Mouse (Mus musculus): ENCODE data around the gene Atpaf1. TPM values are rescaled to one million over a fixed set of nuclear protein-coding genes. Genes with fewer than 3 reads are reported as not detected.
A peak's percentile ranks its signal among the peaks of the same experiment; 100 is the strongest.

The Atpaf1 gene
- polyA plus RNA-seq, 1 experiment: 0.33 TPM

GRCm38 (mm10) chr4:115785511-115786034 lies 961 bp downstream of the Atpaf1 start:
- TF ChIP-seq GATA1 (IDR thresholded peaks at IDR 0.05; ENCODE audit: low read length) (no peak), TAL1 (IDR thresholded peaks at IDR 0.05; ENCODE audit: low read length) (no peak)
- H3K4me1 ChIP-seq (ENCODE audit: control insufficient read depth): peaks cover 27% of the 10 kb centered on the region

DNA sequence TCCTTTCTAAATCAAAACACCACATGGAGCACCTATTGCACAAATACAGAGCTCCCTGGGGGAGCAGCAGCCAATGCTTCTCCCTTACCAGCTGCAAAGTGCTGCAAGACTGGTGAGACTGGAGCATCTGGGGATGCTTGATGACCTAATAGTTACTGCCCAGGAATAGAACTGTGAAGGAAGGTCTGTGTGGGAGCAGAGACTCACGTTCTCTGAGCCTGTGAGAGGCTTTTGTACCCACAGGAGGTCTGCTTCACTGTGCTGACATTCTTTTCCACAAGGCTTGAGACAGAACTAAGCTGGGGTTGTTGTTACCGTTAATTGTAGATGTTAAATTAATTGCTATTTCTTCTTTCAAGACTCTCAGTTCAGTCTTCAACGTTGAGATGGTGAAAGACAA lies 6.3 kb downstream of the Atpaf1 start:
- H3K36me3 ChIP-seq (ENCODE audit: control insufficient read depth): peaks cover 62% of the 10 kb centered on the region
- peaks cover 2% of the 10 kb centered on the region for H3K4me1 ChIP-seq (ENCODE audit: control insufficient read depth)
- no peaks in the 10 kb centered on the region for H3K27me3 ChIP-seq (ENCODE audit: control insufficient read depth)
- TF ChIP-seq GATA1 (IDR thresholded peaks at IDR 0.05; ENCODE audit: low read length): no peak
- no peak for TF ChIP-seq TAL1 (IDR thresholded peaks at IDR 0.05; ENCODE audit: low read length)
- no peak overlapping the region for H3K4me3 ChIP-seq (replicated peaks)
- H3K9me3 ChIP-seq (ENCODE audit: control insufficient read depth, low read length): no peaks in the 10 kb centered on the region

More at GRCm38 (mm10) chr4:115785511-115786034, 961 bp downstream of the Atpaf1 start:
- Histone ChIP-seq H3K36me3 (ENCODE audit: control insufficient read depth) (peaks cover 26% of the 10 kb centered on the region), H3K9me3 (ENCODE audit: control insufficient read depth, low read length) (no peaks in the 10 kb centered on the region), H3K4me3 (replicated peaks) (peak overlapping the region; percentile 93), H3K27me3 (ENCODE audit: control insufficient read depth) (no peaks in the 10 kb centered on the region)

- H3K4me1 ChIP-seq (ENCODE audit: control insufficient read depth): no peaks in the 10 kb centered on the region
- TF ChIP-seq TAL1 (IDR thresholded peaks at IDR 0.05; ENCODE audit: low read length): no peak
- no peak for TF ChIP-seq GATA1 (IDR thresholded peaks at IDR 0.05; ENCODE audit: low read length)
- H3K36me3 ChIP-seq (ENCODE audit: control insufficient read depth): peaks cover 73% of the 10 kb centered on the region
- no peaks in the 10 kb centered on the region for H3K27me3 ChIP-seq (ENCODE audit: control insufficient read depth)
- H3K9me3 ChIP-seq (ENCODE audit: control insufficient read depth, low read length): no peaks in the 10 kb centered on the region
- no peak overlapping the region for H3K4me3 ChIP-seq (replicated peaks)
Measured at GRCm38 (mm10) chr4:115795360-115795759, 10.7 kb downstream of the Atpaf1 start.

GRCm38 (mm10) chr4:115799981-115800380 lies 15.4 kb downstream of the Atpaf1 start:
- Histone ChIP-seq H3K4me3 (replicated peaks) (no peak overlapping the region), H3K9me3 (ENCODE audit: control insufficient read depth, low read length) (no peaks in the 10 kb centered on the region), H3K4me1 (ENCODE audit: control insufficient read depth) (no peaks in the 10 kb centered on the region; the same call in 1 of the 2 replicates), H3K36me3 (ENCODE audit: control insufficient read depth) (peaks cover 59% of the 10 kb centered on the region), H3K27me3 (ENCODE audit: control insufficient read depth) (no peaks in the 10 kb centered on the region)
- TF ChIP-seq TAL1 (IDR thresholded peaks at IDR 0.05; ENCODE audit: low read length): no peak
- no peak for TF ChIP-seq GATA1 (IDR thresholded peaks at IDR 0.05; ENCODE audit: low read length)

- TF ChIP-seq GATA1 (IDR thresholded peaks at IDR 0.05; ENCODE audit: low read length): no peak
- TF ChIP-seq TAL1 (IDR thresholded peaks at IDR 0.05; ENCODE audit: low read length): no peak
- H3K36me3 ChIP-seq (ENCODE audit: control insufficient read depth): peaks cover 34% of the 10 kb centered on the region
- no peaks in the 10 kb centered on the region; the same call in 1 of the 2 replicates for H3K4me1 ChIP-seq (ENCODE audit: control insufficient read depth)
- no peak overlapping the region for H3K4me3 ChIP-seq (replicated peaks)
- H3K9me3 ChIP-seq (ENCODE audit: control insufficient read depth, low read length): no peaks in the 10 kb centered on the region
- no peaks in the 10 kb centered on the region for H3K27me3 ChIP-seq (ENCODE audit: control insufficient read depth)
Measured at GRCm38 (mm10) chr4:115812326-115812725, 27.7 kb downstream of the Atpaf1 start.

DNA sequence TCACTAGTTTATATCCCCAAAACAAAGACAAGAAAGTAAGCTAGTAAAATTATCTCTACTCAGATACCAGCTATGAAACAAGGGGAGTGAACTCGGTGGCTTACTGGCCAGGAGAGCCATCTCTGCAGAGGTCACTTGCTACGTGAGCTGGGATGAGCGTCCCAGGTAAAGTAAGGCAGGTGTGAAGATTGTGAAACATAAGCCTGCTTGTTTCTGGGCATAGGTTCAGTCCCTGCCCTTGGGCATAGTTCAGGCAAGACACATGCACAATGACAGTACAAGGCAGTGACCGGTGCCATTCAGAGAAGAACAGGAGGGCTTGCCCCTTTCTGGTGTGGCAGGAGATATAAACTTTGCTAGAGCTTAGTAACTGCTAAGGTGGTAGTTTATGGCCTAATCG lies 31.0 kb downstream of the Atpaf1 start:
- Histone ChIP-seq H3K4me1 (ENCODE audit: control insufficient read depth) (peaks cover 6% of the 10 kb centered on the region), H3K9me3 (ENCODE audit: control insufficient read depth, low read length) (no peaks in the 10 kb centered on the region), H3K27me3 (ENCODE audit: control insufficient read depth) (no peaks in the 10 kb centered on the region), H3K36me3 (ENCODE audit: control insufficient read depth) (peaks cover 34% of the 10 kb centered on the region), H3K4me3 (replicated peaks) (no peak overlapping the region)
- TF ChIP-seq GATA1 (IDR thresholded peaks at IDR 0.05; ENCODE audit: low read length) (no peak), TAL1 (IDR thresholded peaks at IDR 0.05; ENCODE audit: low read length) (no peak)

DNA sequence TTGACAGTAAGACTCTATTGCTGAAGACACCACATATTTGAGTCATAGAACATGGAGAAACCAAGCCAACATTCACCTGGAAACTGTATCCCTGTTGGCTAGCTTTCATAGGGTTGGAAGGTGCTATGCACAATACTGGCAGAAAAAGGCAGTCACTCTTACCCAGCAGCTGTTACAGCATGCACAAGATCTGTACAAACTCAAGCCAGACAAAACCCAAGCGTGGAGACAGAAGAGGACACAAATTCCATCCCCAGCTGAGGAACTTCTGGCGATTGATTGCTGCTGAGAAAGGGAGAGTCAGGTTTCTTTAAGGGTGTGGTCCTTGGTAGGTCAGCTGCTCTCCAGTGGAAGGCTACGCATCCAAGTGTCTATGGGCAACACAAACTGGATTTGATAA lies 35.6 kb downstream of the Atpaf1 start:
- no peaks in the 10 kb centered on the region for H3K9me3 ChIP-seq (ENCODE audit: control insufficient read depth, low read length)
- TF ChIP-seq GATA1 (IDR thresholded peaks at IDR 0.05; ENCODE audit: low read length) (no peak), TAL1 (IDR thresholded peaks at IDR 0.05; ENCODE audit: low read length) (no peak)
- no peaks in the 10 kb centered on the region for H3K27me3 ChIP-seq (ENCODE audit: control insufficient read depth)
- no peak overlapping the region for H3K4me3 ChIP-seq (replicated peaks)
- peaks cover 13% of the 10 kb centered on the region for H3K36me3 ChIP-seq (ENCODE audit: control insufficient read depth)
- peaks cover 51% of the 10 kb centered on the region for H3K4me1 ChIP-seq (ENCODE audit: control insufficient read depth)

GRCm38 (mm10) chr4:115820944-115821343 lies 36.3 kb downstream of the Atpaf1 start:
- no peak overlapping the region for H3K4me3 ChIP-seq (replicated peaks)
- TF ChIP-seq TAL1 (IDR thresholded peaks at IDR 0.05; ENCODE audit: low read length) (no peak), GATA1 (IDR thresholded peaks at IDR 0.05; ENCODE audit: low read length) (no peak)
- no peaks in the 10 kb centered on the region for H3K27me3 ChIP-seq (ENCODE audit: control insufficient read depth)
- H3K36me3 ChIP-seq (ENCODE audit: control insufficient read depth): peaks cover 7% of the 10 kb centered on the region
- H3K9me3 ChIP-seq (ENCODE audit: control insufficient read depth, low read length): no peaks in the 10 kb centered on the region
- H3K4me1 ChIP-seq (ENCODE audit: control insufficient read depth): peaks cover 57% of the 10 kb centered on the region

GRCm38 (mm10) chr4:115821431-115821830 lies 36.8 kb downstream of the Atpaf1 start:
- H3K4me3 ChIP-seq (replicated peaks): no peak overlapping the region
- peaks cover 3% of the 10 kb centered on the region for H3K36me3 ChIP-seq (ENCODE audit: control insufficient read depth)
- TF ChIP-seq GATA1 (IDR thresholded peaks at IDR 0.05; ENCODE audit: low read length) (no peak), TAL1 (IDR thresholded peaks at IDR 0.05; ENCODE audit: low read length) (no peak)
- H3K4me1 ChIP-seq (ENCODE audit: control insufficient read depth): peaks cover 57% of the 10 kb centered on the region
- H3K9me3 ChIP-seq (ENCODE audit: control insufficient read depth, low read length): no peaks in the 10 kb centered on the region
- no peaks in the 10 kb centered on the region for H3K27me3 ChIP-seq (ENCODE audit: control insufficient read depth)

DNA sequence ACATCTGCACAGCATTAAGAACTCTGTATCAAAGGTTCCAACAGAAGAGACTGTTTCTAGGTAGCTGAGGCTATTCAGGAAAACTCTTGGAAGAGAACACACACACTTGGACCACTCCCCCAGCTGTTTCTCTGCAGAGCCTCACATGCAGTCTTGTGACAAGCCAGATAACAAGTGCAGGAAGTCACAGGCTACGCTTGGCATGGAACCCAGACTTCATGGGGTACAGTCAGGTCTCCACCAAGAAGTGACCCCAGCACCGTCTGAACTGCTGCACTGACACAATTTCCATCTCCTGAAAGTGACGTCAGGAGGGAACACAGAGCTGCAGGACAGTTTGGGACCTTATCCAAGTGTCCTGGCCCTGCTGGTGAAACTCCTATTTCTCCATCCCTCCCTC lies 37.3 kb downstream of the Atpaf1 start:
- TF ChIP-seq GATA1 (IDR thresholded peaks at IDR 0.05; ENCODE audit: low read length) (no peak), TAL1 (IDR thresholded peaks at IDR 0.05; ENCODE audit: low read length) (no peak)
- H3K4me1 ChIP-seq (ENCODE audit: control insufficient read depth): peaks cover 62% of the 10 kb centered on the region
- H3K9me3 ChIP-seq (ENCODE audit: control insufficient read depth, low read length): no peaks in the 10 kb centered on the region
- no peaks in the 10 kb centered on the region for H3K27me3 ChIP-seq (ENCODE audit: control insufficient read depth)
- no peak overlapping the region for H3K4me3 ChIP-seq (replicated peaks)
- peaks cover 2% of the 10 kb centered on the region for H3K36me3 ChIP-seq (ENCODE audit: control insufficient read depth)

Data from erythroblast, embryonic 14.5 days (primary cell).